Mouse (Mus musculus) frontal cortex, postnatal 14 days (tissue): ENCODE data around the gene Kif6.

Source experiments
- DNase-seq, 2 experiments: peaks; one replicate each; pipeline ENCODE4 v3.0.0; 2022; ENCODE audit warnings: low spot score in 2 of 2

Gene Kif6

DNA sequence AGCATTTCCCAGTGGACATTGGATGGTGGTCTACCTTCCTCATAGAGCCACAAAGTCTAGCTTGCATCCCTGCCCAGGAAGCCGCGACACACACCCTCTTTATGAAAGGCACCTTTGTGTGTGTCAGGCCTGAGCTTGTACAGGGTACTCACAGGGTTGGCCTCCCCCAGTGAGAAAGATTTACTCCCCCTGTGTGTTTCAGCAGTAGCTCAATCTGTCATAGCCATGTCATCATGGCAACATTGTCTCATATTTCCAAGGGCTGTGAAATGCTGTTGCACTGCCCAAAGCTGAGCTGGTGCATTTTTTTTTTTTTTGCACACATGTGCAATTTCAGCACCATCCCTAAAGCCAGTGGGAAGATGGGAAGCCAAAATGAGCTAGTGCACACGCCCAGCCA, 224.3 kb downstream of the Kif6 start:
- no peak for DNase-seq

DNA sequence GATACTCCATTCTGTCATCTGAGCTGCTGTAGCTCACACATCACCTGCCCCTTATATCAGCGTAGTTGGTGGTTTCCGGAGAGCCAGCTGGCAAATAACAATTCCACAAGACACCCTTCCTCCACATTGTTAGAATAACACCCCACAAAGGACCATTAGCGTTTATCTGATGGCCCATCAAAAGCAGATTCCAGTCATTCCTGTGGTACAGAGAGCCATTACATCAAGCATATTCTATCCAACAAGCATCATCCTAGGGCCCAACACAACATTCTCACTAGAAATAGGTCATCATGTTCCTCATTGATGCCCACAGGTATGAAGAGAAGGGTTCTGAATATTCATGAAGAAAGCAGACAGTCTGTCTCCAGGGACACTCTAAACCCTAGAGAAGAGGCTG, 236.3 kb downstream of the Kif6 start:
- no peak for DNase-seq

DNA sequence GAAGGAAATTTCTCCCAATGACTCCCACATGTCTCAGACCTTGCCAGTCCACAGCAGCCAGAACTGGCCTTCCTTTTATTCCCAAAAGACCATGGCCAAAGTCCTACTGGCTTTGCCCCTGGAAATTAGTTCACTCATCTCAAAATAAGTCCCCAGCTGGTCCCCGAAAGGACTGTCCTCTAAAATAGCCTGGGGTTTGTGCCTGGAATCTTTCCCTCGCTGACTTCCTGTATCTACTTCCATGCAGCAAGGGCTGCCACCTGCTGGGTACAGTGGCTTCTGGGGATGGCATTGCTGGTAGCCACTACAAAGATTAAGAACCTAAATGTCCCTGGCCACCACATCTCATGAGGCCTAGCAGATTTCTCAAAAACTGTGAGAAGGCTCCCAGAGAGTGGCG, 237.2 kb downstream of the Kif6 start:
- peak in 1 of 2 experiments; percentile 30 for DNase-seq

DNA sequence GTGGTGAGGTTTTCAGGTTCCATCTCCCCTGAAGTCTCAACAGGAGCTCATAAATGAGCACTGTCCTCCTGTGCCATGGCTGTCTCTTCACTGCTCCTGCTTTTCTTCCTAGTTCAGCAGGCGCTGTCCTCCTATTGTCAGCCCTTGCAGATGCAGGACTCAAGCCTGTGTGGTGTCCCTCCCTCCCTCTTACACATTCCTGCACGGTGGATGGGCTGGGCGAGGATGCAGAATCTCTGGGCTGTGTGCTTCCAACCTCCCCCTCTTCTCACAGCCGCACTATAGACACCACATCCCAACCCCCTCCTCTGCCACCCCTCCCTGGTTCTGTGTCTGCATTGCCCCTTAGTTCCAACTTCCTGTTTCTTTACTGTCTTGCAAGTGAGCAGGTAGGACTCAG, 240.8 kb downstream of the Kif6 start:
- no peak for DNase-seq

DNA sequence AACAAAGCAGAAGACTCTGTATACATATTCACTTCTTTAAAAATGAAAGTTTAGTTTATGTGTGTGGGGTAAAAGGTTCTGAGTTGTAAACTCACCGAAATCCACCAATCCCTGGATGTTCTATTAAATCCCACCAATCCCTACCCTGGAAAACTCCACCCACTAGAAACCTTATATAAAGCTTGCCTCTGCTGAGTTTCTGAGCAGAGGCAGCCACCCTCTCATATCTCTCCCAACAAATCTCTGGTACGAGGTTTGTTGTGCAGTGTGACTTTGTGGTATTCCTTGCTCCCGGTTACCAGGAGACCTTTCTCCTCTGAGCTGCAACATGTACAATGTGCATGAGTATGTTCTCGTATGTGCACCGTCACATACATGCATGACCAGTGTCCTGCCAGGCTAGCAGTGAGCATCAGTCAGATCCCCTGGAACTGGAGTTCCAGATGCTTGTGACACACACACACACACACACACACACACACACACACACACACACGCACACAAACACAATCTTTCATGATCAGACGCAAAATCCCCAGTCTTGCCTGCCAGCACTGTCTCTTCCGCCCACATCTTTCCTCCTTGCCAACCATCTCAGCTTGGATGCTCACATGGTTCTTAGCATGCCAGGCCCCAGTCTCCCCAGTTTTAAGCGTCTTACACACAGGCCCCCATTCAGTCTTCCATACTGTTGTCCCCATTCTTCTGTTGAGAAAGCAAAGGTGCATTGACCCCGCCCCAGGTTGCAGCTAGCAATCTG, 245.3 kb downstream of the Kif6 start:
- DNase-seq: no peak

DNA sequence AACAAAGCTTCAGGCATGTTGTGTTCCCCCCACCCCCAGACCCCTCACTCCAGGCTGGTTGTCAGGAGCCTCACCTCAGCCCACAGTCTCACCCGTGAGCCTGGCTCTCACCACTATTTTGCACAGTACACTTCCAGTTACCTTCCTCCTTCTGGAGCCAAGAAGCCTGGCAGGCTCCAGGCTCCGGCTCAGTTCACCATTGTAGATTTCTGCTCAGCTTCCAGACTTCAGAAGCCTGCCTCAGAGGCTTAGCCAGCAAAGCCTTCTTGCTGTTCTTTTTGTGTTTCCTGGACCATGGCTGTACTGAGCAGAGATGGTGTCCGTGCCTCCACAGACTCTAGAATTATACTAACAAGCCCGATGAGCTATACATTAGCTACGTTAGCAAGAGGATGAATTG, 248.7 kb downstream of the Kif6 start:
- DNase-seq: no peak

DNA sequence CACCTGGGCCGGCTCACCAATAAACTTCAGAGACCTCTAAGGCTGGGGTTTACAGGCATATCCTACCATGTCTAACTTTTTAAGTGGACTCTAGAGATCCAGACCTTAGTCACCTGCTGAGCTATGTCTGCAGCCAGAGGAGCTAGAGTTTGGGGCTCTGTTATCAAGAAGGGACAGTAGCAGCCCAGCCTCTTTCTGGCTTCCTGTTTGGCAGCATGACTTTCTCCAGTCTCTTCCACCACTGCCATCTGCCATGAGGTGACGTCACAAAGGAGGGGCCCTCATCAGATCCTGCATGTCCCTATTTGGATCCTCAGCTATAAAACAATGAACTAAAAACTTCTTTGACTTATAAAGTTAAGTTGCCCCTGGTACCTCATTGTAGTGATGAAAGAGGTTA, 250.7 kb downstream of the Kif6 start:
- no peak for DNase-seq

DNA sequence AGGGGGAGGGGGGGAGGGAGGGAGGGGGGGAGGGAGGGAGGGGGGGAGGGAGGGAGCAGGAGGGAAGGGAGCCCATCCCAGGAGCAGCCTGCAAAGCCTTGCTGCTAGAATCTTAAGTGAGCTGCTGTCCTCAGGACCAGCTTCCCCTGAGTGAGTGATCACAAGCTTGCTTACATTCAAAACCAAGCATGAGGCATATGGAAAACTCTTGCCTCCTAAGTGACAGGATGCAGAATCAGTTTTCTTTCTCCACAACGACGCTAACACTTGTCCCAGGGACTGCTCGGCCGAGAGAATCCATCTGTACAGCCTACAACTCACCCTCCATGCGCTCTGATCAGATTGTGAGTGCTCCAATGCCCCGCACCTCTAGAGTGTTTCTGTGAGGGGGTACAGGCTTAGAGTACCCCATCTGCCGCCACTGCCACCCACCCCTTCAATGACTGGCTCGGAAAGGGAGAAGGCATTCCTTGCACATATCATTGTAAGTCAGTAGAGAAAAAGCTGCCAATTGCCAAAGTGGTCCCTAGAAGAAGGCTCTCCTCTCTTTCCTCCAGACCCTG, 251.8 kb downstream of the Kif6 start:
- no peak for DNase-seq

DNA sequence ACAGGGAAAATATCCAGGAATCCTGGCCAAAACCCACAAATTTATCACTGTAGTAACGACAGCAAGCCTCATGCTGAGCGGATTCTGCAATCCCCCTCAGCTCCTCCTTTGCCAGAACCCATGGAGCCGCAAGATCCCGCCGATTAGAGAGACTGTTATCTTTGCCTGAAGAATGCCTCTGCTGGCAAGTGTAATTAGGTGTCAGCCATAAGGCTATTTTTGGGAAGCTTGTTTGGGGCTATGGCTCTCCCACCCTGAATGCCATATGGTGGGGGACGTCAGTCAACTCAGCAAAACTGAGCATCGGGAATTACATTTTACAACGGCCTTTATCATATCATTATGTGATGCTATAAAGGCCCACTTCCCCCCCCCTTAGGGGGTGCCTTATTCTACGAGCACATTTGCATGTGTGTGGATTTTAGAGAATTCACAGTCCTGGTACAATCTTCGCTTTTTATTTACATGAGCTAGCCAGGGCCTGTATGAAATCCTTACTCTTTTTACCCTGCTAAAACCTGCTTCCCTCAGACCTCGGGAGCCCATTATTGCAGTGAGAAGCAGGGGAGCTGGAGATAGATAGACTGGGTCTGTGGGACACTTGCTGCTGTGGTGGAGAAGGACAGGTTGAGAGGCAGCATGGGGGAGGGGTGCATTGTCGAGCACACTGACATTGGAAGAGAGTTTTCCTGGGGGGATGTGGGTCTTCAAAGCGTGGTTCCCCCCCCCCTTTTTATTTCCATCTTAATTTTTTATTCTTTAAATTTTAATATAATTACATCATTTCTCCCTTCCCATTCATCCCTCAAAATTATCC, 252.6 kb downstream of the Kif6 start:
- no peak for DNase-seq

DNA sequence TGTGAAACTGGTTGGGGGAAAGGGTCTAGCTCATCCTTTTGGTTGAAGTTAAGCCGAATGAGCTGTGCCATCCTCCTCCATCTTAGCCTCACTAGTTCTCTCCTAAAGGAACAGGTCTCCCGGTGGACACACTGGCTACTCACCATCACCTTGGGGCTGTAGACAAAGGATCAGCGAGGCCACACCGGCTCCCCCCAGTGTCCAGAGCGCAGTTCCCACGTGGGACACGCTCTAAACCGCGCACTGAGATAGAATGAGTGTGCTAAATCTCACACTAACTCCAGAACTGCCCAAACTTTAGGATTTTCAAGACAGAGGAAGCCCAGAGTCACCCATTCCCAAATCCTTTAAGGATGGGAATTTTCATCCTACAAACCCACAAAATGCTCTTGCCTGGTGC, 254.3 kb downstream of the Kif6 start:
- DNase-seq: no peak

DNA sequence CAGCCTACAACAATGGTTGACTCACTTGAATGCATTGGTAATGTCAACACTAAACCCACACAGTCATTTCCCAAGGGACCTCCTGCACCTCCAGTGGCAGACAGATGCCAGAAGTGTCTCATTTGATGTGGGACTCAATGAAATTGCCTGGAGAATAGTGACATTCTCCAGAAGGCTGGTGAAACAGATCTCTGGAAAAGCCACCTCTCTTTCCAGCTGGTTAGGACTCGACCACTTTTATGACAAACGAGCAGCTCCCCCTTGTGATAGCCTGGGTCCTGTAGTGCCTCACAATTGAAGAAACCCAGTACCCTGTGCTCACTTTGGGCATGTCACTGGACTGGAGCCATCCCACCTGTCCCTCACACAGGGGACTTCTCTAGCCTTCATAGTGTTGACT, 257.4 kb downstream of the Kif6 start:
- DNase-seq: no peak

DNA sequence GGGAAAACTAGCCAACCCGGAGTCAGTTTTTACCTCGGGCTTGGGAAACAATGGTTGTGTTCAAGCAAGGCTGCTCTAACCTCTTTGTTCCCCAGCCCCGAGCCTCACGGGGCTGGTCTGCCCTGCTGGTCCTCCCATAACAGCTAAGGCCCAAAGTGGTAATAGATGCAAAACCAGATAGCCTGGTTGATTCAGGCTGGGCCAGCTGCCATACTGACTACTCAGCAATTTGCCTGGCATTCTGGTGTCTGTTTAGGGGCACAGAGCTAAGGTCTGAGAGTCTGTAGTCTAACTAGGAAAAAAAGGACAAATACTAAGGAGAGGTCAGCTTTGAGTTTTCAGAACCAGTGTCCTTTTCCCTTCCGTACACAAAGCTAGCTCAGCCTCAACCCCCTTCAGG, 259.8 kb downstream of the Kif6 start:
- DNase-seq: no peak

DNA sequence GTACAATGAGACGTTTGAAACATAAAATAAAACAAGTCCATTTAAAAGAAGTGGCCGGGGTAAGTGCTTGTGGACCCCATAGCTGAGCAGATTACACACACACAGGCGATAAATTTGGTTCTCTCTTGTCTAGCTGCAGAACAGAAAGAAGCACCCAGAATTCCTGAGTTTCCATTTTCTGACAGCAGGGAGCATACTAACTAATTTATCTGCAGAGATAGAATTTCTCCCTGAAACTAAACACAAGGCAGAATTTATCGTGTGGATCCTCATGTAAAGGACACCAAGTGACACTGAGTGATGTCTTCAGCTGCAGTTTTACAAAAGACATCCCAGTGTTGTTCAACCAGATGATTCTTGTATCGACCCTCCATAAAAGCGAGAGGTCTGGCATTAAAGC, 260.5 kb downstream of the Kif6 start:
- no peak for DNase-seq

DNA sequence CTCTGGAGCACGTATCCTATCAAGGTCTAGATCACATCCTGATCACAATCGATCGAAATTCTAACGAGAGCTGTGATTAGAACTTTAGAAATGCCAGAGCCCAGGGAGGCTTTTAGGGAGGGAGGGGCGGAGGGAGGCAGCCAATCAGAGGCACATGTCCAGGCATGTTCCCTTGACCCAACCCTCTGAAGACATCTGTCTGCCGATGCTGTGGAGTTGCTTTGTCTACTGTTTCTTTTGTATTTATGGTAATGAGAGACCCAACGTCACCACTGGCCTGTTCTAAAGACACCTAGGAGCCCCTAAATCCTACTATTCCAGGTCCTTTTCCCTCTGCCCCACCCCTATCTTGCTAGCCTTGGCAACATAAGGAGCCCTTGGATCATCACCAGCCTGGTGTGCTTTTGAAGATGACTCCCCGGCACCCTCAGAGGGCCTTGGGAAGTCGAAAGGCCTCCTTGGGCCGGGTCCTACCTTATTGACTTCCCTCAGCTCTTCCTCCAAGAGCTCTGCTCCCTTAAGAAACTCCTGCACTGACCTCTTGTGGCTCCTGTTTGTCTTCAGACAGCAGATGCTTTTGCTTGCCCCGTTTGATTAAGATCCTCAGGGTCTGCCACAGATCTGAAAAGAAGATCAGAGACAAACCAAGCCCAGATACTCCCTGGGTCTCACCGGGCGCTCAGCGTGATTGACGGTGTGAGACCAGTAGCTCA, 261.2 kb downstream of the Kif6 start:
- DNase-seq: no peak

DNA sequence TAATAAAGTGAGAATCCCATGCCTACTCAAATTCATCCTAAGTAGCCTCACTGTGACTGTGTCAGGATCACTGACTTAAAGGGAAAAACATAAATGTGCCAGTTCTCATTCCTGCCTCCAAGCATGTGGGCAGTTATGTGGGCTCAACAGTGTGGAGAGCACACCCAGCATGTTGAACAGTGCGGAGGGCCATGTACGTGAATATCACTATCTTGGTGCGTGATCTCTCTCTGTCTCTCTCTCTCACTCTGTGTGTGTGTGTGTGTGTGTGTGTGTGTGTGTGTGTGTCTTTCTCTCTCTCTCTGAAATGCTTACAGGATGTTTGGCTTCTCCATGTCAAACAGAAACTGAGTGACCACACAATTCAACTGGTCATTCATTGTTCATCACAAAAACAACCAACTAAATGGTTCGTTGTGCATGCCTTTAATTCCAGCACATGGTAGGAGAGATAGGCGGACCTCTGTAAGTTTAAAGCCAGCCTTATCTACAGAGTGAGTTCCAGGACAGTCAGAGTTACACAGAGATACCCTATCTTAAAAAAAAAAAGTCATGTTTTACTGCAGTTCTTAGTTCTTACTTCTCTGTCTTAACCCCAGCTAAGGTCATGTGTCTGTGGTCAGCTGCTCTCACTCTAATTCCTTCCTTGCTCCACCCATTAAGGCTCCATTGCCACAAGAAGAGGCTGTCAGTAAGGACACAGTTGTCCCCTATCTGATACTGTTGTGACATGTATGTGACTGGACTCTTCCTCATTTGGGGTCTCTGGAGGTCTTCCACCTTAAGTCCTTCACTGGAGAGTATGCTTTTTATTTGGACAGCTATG, 266.2 kb downstream of the Kif6 start:
- no peak for DNase-seq

DNA sequence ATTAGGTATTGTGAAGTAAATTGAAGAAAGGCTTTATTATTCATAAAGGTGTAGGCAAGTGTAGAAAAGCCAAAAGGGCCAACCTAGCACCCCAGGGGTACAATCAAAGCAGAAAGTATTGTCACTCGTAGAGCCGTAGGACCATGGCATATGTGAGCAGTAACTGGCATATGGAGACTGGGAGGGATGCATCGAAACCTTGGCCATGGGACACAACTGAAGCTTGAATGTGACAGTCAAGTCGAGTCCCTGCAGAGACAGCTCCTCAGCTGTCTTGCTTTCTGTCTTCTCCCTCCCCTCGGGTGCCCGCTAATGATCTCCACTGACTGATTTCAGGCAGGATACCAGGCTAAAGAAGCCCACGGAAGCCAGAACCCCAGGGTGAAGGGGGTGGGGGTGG, 266.9 kb downstream of the Kif6 start:
- no peak for DNase-seq

DNA sequence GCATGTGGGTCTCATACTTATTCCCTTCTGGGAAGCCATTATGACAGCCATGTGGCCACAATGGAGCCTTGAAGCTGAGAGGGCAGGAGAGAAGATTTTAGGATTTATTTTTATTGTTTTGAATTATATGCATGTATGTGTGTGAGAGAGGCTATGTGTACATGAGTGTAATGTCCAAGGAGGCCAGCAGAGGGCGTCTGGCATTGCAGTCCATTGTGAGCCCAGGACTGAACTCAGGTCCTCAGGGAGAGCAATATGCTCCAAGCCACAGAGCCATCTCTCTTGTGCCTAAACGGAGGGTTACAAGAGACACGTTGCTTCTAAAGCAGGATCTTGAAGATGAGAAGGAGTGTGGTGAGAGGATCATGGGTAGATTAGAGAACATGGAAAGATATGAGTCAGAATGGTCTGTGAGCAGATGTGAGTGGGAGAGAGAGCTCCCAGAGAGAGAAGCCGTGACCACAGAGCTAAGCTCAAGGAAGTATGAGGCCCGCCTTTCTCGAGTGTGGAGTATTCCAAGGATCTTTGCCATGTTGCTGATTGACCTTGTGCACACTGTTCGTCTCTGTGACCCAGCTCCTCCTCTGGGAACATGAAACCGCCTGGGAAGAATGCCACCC, 268.3 kb downstream of the Kif6 start:
- no peak for DNase-seq

DNA sequence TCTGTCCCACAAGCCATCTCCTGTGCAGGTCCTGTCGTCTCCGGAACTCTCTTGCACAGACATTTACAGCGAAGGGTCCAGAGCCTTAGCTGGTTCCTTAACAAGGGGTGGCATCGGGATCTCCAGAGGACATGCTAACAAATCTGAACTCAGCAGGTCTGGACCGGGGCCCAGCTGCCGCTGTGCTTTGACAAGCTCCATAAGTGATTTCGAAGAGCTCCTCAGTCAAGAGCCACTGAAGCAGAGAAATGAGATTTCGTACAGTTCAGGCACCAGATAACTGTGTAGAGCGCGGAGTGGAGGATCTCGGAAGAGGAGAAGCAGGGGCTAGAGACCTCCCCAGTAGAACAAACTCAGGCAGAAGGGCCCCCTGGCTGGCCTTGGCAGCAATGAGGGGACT, 270.1 kb downstream of the Kif6 start:
- DNase-seq: no peak

DNA sequence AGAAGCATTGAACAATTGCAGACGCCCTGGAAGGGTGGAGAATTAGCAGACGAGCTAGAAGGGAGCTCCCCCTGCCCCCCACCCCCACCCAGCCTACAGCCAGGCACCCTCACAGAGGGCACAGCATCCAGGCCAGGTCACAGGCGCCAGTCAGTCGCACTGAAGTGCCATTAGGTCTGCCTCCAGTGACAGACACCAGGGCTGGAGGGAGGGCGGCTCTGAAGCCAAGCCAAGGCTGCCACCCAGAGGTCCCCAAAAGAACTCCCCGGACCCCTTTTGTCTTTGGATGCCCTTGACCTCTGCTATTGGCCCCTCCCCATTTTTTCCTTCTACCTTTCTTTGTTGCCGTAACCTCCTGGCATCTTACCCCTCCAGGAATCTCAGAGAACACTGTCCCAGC, 274.7 kb downstream of the Kif6 start:
- DNase-seq: no peak

DNA sequence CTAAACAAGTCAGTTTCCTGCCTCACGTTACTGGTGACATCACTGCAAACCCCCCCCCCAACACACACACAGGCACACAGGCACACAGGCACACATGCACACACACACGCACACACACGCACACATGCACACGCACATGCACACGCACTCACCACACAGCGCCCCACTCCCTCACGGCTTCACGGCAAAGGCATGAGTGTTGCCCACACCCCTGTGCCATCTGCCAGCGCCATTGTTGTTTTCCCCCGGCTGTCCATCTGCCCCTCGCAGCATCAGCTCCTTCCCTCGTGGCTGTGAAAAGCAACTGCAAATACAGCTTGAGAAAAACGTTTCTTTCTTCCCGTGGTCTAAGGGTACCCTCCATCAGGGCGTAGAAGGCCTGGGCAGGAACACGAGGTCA, 275.9 kb downstream of the Kif6 start:
- no peak for DNase-seq

DNA sequence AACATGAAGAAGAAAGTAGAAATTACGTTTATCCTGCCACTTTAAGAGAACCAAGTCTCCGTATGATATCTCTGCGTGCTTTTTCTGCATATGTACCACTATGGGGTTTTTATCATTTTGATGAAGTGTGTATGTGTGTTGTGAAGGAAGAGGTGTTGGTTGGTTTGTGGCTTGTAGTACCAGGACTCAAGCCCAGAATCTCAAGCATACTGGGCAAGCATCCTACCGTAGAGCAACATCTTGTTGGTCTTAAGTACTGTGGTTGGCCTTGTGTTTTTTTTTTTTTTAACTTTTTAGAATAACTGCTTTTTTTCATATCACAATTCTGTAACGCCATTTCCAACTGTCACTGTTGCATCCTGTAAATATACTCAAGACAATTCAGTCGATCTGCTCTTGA, 277.5 kb downstream of the Kif6 start:
- no peak for DNase-seq
